Mouse (Mus musculus): Measurements from ENCODE around the gene Mcu.

Mcu gene

GRCm38 (mm10) chr10:59527819-59528218, 88.7 kb downstream of the Mcu start:
- no peak for DNase-seq

DNA sequence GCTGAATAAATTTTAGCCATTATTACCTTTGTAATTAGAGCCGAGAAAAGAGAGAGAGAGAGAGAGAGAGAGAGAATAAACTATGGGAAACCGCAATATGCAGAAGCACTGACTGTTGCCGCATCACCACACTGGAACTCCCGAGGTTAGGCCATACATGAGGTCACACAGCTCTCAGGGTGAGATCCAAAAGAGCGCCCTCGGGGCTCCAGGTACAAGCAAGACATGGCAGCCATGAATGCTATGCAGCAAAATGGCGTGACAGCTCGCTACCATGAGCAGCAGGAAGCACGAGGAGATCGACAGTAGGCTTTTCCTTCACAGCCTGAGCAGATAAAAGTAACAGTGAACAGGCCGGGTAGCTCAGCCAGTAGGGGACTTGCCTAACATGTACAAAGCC, 89.2 kb downstream of the Mcu start:
- no peak for DNase-seq

DNA sequence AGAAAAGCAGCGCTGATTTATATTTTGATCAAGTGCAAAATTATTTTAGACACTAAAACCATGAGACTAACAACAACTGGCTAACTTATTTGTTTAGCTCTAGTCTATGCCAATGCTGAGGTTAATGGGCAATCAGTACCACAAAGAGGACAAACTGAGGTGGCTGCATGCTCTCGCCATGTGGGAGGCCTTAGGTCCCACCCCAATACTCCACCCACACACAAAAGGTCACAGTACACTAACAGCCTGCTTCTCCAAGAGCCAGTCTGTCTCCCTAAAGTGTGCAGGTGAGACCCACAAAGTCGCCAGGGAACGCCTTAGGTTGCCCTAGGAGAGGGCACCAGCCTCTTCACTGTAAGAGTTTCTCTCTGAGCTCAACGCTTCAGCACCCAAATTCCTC, 91.8 kb downstream of the Mcu start:
- DNase-seq = no peak

GRCm38 (mm10) chr10:59523826-59524331, 92.6 kb downstream of the Mcu start:
- DNase-seq = no peak

- DNase-seq = no peak
Observed at GRCm38 (mm10) chr10:59520701-59521100, 95.8 kb downstream of the Mcu start.

GRCm38 (mm10) chr10:59519411-59519810, 97.1 kb downstream of the Mcu start:
- no peak for DNase-seq

- DNase-seq = no peak
Observed at GRCm38 (mm10) chr10:59517201-59517600, 99.3 kb downstream of the Mcu start.

- DNase-seq = no peak
Observed at GRCm38 (mm10) chr10:59514739-59515464, 101.6 kb downstream of the Mcu start.

GRCm38 (mm10) chr10:59512173-59512572, 104.3 kb downstream of the Mcu start:
- DNase-seq = no peak

- no peak for DNase-seq
Observed at GRCm38 (mm10) chr10:59511427-59511963, 105.0 kb downstream of the Mcu start.

GRCm38 (mm10) chr10:59510713-59511426, 105.6 kb downstream of the Mcu start:
- no peak for DNase-seq

GRCm38 (mm10) chr10:59509197-59509596, 107.3 kb downstream of the Mcu start:
- DNase-seq = no peak

GRCm38 (mm10) chr10:59506711-59507110, 109.8 kb downstream of the Mcu start:
- no peak for DNase-seq

- DNase-seq = no peak
Observed at GRCm38 (mm10) chr10:59504291-59504690, 112.2 kb downstream of the Mcu start.

DNA sequence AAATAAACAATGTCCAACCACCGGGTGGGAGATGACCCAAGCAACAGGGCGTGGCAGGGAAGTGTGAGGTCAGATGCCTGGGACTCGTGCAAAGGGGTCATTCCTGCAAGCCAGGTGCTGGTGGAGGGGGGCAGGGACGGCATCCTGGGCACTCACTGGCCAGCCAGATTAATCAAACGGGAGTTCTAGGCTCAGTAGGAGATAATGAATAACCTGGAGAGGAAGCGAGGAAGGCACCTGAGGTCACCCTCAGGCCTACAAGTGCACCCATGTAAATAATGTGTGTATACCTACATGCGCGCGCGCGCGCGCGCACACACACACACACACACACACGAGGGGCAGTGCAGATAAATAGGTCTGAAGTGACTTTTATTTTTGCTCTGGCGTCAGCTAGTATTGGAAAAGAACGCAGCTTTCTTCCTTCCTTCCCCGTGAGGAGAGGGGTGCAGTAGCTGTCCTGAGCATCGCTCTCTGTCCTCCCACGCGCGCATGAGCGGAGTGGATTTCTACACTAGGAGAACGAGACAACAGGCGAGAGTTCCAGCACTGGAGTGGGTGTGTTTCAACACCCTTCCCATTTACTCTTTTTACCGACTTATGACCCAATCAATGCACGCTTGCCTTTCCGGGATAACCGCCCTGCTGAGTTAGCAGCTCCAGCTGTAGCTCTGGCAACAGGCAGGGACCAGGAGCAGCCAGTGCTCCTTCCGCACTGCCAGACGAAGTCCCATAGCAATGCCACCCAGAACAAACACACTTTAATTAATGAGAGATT, 112.9 kb downstream of the Mcu start:
- DNase-seq = peak; percentile 38

- DNase-seq = no peak
Observed at GRCm38 (mm10) chr10:59502381-59502780, 114.1 kb downstream of the Mcu start.

GRCm38 (mm10) chr10:59501761-59502160, 114.7 kb downstream of the Mcu start:
- no peak for DNase-seq

DNA sequence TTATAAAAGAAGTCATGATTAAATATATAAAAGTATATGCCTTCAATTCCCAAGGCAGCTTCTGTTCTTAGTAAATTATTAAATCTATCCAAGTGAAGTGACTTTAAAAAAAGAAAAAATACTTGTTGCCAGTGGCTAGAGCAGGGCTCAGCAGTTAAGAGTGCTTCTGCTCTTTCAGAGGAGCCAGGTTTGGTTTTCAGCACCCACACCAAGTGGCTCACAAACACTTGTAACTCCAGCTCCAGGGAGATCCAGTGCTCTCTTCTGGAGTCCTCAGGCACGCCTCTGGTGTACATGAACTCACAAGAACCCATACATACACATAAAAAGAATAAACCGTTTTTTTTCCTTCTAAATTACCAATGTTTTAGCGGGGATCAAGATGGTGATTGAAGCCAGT, 116.3 kb downstream of the Mcu start:
- DNase-seq = no peak

- DNase-seq = no peak
Observed at GRCm38 (mm10) chr10:59497019-59497418, 119.5 kb downstream of the Mcu start.

DNA sequence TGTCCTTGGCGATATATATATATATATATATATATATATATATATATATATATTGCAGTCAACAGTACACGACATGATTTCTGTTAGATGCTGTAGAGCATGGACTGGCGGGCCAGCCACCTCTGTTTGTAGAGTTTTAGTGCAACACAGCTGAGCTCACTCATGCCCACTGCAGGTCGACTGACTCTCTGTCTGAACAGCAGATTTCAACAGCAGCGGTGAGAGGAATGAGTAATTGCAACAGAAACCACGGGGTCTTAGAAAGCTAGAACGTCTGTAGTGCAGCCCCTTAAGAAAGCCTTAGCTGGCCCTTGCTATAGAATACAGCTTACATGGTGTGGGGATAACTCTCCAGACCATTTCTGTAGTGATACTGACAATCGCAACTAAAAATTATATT, 121.6 kb downstream of the Mcu start:
- no peak for DNase-seq

DNA sequence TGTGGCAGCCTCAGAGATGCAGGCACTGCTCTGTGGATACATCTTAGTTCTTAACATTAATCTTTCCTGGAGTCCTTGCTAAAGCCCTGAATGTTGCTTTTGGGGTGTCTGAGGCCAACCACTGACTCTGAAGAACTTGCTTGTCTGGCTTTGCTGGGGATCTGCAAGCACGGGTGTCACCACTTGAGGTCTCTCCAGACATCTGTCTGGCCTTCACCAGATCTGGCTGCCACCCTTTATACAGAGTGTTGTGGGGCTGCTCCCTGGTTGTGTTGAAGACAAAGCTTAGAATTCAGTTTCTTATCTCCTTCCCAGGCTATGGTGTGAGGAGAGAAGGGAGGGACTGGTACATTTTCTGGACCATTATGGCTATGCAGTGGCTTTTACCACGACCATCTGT, 122.4 kb downstream of the Mcu start:
- DNase-seq = no peak

DNA sequence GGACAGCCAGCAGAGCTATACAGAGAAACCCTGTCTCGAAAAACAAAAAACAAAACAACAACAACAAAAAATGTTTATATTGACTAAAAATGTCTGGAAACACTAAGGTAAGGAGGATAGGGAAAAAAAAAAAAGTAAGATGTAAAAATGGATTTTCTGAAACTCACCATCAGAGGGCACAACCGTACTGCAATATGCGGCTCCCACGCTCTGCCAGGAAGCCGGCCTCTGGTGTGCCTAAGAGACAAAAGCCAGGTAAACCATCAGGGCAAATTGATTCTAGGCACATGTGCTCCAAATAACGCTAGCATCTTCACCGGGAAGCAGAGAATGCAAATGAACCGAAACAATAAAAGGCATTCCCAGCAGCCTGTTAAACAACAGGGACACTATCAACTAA, 125.6 kb downstream of the Mcu start:
- DNase-seq = no peak

DNA sequence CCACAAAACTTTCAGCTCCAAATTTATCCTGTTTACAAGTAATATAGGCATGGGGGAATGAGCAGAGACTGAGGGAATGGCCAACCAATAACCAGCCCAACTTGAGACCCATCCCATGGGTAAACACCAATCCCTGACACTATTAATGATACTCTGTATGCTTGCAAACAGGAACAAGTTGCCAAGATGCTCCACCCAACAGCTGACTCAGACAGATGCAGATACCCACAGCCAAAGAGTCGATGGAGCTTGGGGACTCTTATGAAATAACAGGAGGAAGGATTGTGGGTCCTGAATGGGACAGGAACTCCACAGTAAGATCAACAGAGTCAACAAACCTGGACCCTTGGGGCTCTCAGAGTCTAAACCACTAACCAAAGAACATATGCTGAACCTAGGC, 127.1 kb downstream of the Mcu start:
- DNase-seq = no peak
